Mouse (Mus musculus): Measurements from ENCODE around the gene Nup43.

Nup43 gene

GRCm38 (mm10) chr10:7682249-7682648, 14.9 kb downstream of the Nup43 start:
- DNase-seq (ENCODE audit: low read depth, low spot score), result peak; percentile 20

GRCm38 (mm10) chr10:7686902-7687301, 19.6 kb downstream of the Nup43 start:
- no peak for DNase-seq (ENCODE audit: low read depth, low spot score)

- peak; percentile 56 for DNase-seq (ENCODE audit: low read depth, low spot score)
These were observed 28.0 kb downstream of the Nup43 start for GRCm38 (mm10) chr10:7695286-7695685.

- DNase-seq (ENCODE audit: low read depth, low spot score), result no peak
These were observed 32.8 kb downstream of the Nup43 start for GRCm38 (mm10) chr10:7700120-7700519.

GRCm38 (mm10) chr10:7702586-7702985, 35.3 kb downstream of the Nup43 start:
- no peak for DNase-seq (ENCODE audit: low read depth, low spot score)

GRCm38 (mm10) chr10:7710121-7710520, 42.8 kb downstream of the Nup43 start:
- DNase-seq (ENCODE audit: low read depth, low spot score), result no peak

GRCm38 (mm10) chr10:7712506-7712905, 45.2 kb downstream of the Nup43 start:
- DNase-seq (ENCODE audit: low read depth, low spot score), result no peak

- DNase-seq (ENCODE audit: low read depth, low spot score), result no peak
These were observed 47.8 kb downstream of the Nup43 start for GRCm38 (mm10) chr10:7715056-7715455.

GRCm38 (mm10) chr10:7725751-7726500, 58.6 kb downstream of the Nup43 start, which contains the start of gene Katna1:
Gene Katna1 (plus strand): TSS chr10:7726000.
- DNase-seq (ENCODE audit: low read depth, low spot score), result peak; percentile 95

GRCm38 (mm10) chr10:7726501-7726812, 59.2 kb downstream of the Nup43 start:
- peak; percentile 28 for DNase-seq (ENCODE audit: low read depth, low spot score)

- DNase-seq (ENCODE audit: low read depth, low spot score), result peak; percentile 32
These were observed 59.7 kb downstream of the Nup43 start for GRCm38 (mm10) chr10:7727011-7727410.
